In genomic region chr2:166170173-166170572, GRCm38 (mm10) we compare ENCODE assay signal across 12 mouse cellular contexts. TPM values are rescaled to one million over a fixed set of nuclear protein-coding genes. Genes with fewer than 3 reads are reported as not detected.
DNase-seq lines count a peak whose midpoint lies in the region; ATAC-seq and TF ChIP-seq lines count a peak whose summit lies in the region.
"Had no signal": no experiment of that assay in that cellular context is flagged by ENCODE, and none has a peak within 500 bp of the region (broad histone marks: within the 10 kb centered on the region; RNA-seq: fewer than 3 reads in every experiment).

No protein-coding gene starts in this region.

- H3K4me3 ChIP-seq in lung, embryonic 14.5 days (ENCODE audit: low read depth, low read length): no peak overlapping the region
- no peak overlapping the region for H3K4me3 ChIP-seq in ES-E14 (ENCODE audit: insufficient read depth in 1 of 2, low read depth in 1 of 2, low read length in 2 of 2, poor library complexity in 1 of 2, severe bottlenecking in 1 of 2)
- no peak overlapping the region for H3K4me3 ChIP-seq in embryonic facial prominence, embryonic 13.5 days
- no peak overlapping the region for H3K4me3 ChIP-seq in myocyte
- H3K4me3 ChIP-seq: heart, adult 2 months had no signal

- peak; percentile 66 for DNase-seq in lung, embryonic 14.5 days
- DNase-seq in lung, postnatal 14 days: no peak
- peak; percentile 41 for DNase-seq in ES-E14 (ENCODE audit: low read depth, low spot score)
- DNase-seq in left cerebral cortex, adult 11 months (ENCODE audit: low spot score): no peak
- DNase-seq in frontal cortex, postnatal 10 days (ENCODE audit: low spot score in 2 of 2): no peak
- no peak for DNase-seq in cerebellum, adult 11 months
- DNase-seq: adrenal gland, adult 8-10 months; heart, adult 2 months; heart, postnatal 4 days had no signal

- no peaks in the 10 kb centered on the region for H3K36me3 ChIP-seq in lung, embryonic 14.5 days (ENCODE audit: insufficient read depth)
- no peaks in the 10 kb centered on the region for H3K36me3 ChIP-seq in ES-E14 (ENCODE audit: control insufficient read depth, insufficient read depth, low read length, poor library complexity, severe bottlenecking)
- H3K36me3 ChIP-seq in embryonic facial prominence, embryonic 13.5 days: no peaks in the 10 kb centered on the region
- no peaks in the 10 kb centered on the region for H3K36me3 ChIP-seq in myocyte (ENCODE audit: control insufficient read depth, insufficient read depth)
- H3K36me3 ChIP-seq: G1E had no signal

- H3ac ChIP-seq in myocyte (ENCODE audit: control insufficient read depth, insufficient read length): no peak overlapping the region

- H3K4me2 ChIP-seq in lung, embryonic 14.5 days: no peak overlapping the region
- no peak overlapping the region for H3K4me2 ChIP-seq in embryonic facial prominence, embryonic 13.5 days
- H3K4me2 ChIP-seq in myocyte (ENCODE audit: low read depth): peak overlapping the region; percentile 31

- TF ChIP-seq POLR2A in myocyte (IDR thresholded peaks at IDR 0.05; ENCODE audit: insufficient read length, low read depth): no peak

- peaks cover 6% of the 10 kb centered on the region; the same call in 1 of the 2 replicates for H3K4me1 ChIP-seq in lung, embryonic 14.5 days (ENCODE audit: insufficient read depth)
- H3K4me1 ChIP-seq in ES-E14 (ENCODE audit: control insufficient read depth in 2 of 2, insufficient read depth in 2 of 2, low read length in 2 of 2, poor library complexity in 1 of 2): peaks cover under 1 to 43% of the 10 kb centered on the region in 2 experiments; a peak in 3 of 4 replicates
- peaks cover 72% of the 10 kb centered on the region for H3K4me1 ChIP-seq in embryonic facial prominence, embryonic 13.5 days

- no peaks in the 10 kb centered on the region for H3K9me3 ChIP-seq in lung, embryonic 14.5 days (ENCODE audit: low read depth, low read length)
- no peaks in the 10 kb centered on the region for H3K9me3 ChIP-seq in ES-E14 (ENCODE audit: control insufficient read depth, insufficient read depth, low read depth, low read length)
- H3K9me3 ChIP-seq in embryonic facial prominence, embryonic 13.5 days: no peaks in the 10 kb centered on the region

- no peaks in the 10 kb centered on the region for H3K79me2 ChIP-seq in myocyte (ENCODE audit: control insufficient read depth, insufficient read depth)

- TF ChIP-seq CTCF in lung, embryonic 14.5 days (IDR thresholded peaks at IDR 0.05; ENCODE audit: low read depth): no peak

- in situ Hi-C loops in ES-E14 (cut with MboI; ENCODE audit: low sequenced_read_pairs in 2 of 2, unreplicated experiment in 2 of 2): no loop called here

- H3K27me3 ChIP-seq in lung, embryonic 14.5 days (ENCODE audit: insufficient read depth, low read length): peaks cover 3% of the 10 kb centered on the region; the same call in 1 of the 2 replicates
- H3K27me3 ChIP-seq in embryonic facial prominence, embryonic 13.5 days: peaks cover 15% of the 10 kb centered on the region; the same call in 1 of the 2 replicates
- H3K27me3 ChIP-seq in myocyte (ENCODE audit: control insufficient read depth, insufficient read depth, insufficient read length): no peaks in the 10 kb centered on the region

- H3K27ac ChIP-seq in lung, embryonic 14.5 days (ENCODE audit: low read depth): 0 out of 2 replicates have a peak overlapping the region, but pooled peaks have one; percentile 4
- no peak overlapping the region for H3K27ac ChIP-seq in ES-E14 (ENCODE audit: insufficient read depth, low read depth, low read length, poor library complexity, severe bottlenecking)
- H3K27ac ChIP-seq in embryonic facial prominence, embryonic 13.5 days: peak overlapping the region; percentile 57
- H3K27ac ChIP-seq: heart, adult 2 months had no signal

- ATAC-seq in lung, embryonic 14.5 days (ENCODE audit: insufficient read depth): peak; percentile 72; the same call in 1 of the 2 replicates
- no peak for ATAC-seq in embryonic facial prominence, embryonic 13.5 days (ENCODE audit: insufficient number of reproducible peaks, insufficient read depth, low FRiP score, low TSS enrichment, low read depth)

- no peak overlapping the region for H3K9ac ChIP-seq in lung, embryonic 14.5 days
- H3K9ac ChIP-seq in ES-E14 (ENCODE audit: insufficient read depth, low read depth, low read length, poor library complexity, severe bottlenecking): no peak overlapping the region
- H3K9ac ChIP-seq in embryonic facial prominence, embryonic 13.5 days: no peak overlapping the region; the same call in 1 of the 2 replicates

- WGBS in lung, embryonic 14.5 days: 19% methylated on average over 7 of the region's 7 CpGs
- WGBS in embryonic facial prominence, embryonic 13.5 days: 25% methylated on average over 7 of the region's 7 CpGs

TF ChIP-seq in ES-E14, 5 proteins besides CTCF, POLR2A, EP300 and RAD21:
- TF ChIP-seq ZNF384 (IDR thresholded peaks at IDR 0.05; ENCODE audit: low read depth, low read length): no peak
- TF ChIP-seq ZC3H11A (IDR thresholded peaks at IDR 0.05; ENCODE audit: borderline replicate concordance, low read depth, low read length): no peak
- TF ChIP-seq HCFC1 (IDR thresholded peaks at IDR 0.05; ENCODE audit: borderline replicate concordance, insufficient read depth, low read length): no peak
- TF ChIP-seq CHD2 (IDR thresholded peaks at IDR 0.05; ENCODE audit: low read depth, low read length): no peak
- TF ChIP-seq MAFK (IDR thresholded peaks at IDR 0.05; ENCODE audit: insufficient read depth, low read depth, low read length): no peak

TF ChIP-seq in myocyte, 11 proteins besides CTCF, POLR2A, EP300 and RAD21:
- TF ChIP-seq TCF3 (IDR thresholded peaks at IDR 0.05; ENCODE audit: insufficient read length, low read depth): no peak
- no peak for TF ChIP-seq TCF12 (IDR thresholded peaks at IDR 0.05; ENCODE audit: insufficient read depth, poor library complexity, severe bottlenecking)
- no peak for TF ChIP-seq POLR2AphosphoS2 (IDR thresholded peaks at IDR 0.05; ENCODE audit: insufficient read length, low read depth)
- TF ChIP-seq CEBPB (IDR thresholded peaks at IDR 0.05; ENCODE audit: insufficient read depth, poor library complexity, severe bottlenecking): no peak
- no peak for TF ChIP-seq USF1 (IDR thresholded peaks at IDR 0.05; ENCODE audit: low read depth)
- no peak for TF ChIP-seq SRF (IDR thresholded peaks at IDR 0.05; ENCODE audit: control insufficient read depth, insufficient read length, low read depth)
- TF ChIP-seq MYOD1 (IDR thresholded peaks at IDR 0.05; ENCODE audit: control insufficient read depth in 1 of 3, insufficient read length in 2 of 3, low read depth in 2 of 3): no peak
- no peak for TF ChIP-seq E2F4 (IDR thresholded peaks at IDR 0.05; ENCODE audit: insufficient read depth)
- TF ChIP-seq REST (IDR thresholded peaks at IDR 0.05; ENCODE audit: insufficient read depth, insufficient read length): no peak
- no peak for TF ChIP-seq MYOG (IDR thresholded peaks at IDR 0.05; ENCODE audit: control insufficient read depth in 1 of 3, insufficient read depth in 1 of 3, insufficient read length in 2 of 3, low read depth in 2 of 3)
- TF ChIP-seq MAX (IDR thresholded peaks at IDR 0.05; ENCODE audit: low read depth): no peak

RNA-seq across cellular contexts. Expression of gene Sulf2, which starts 14.7 kb away (rescaled TPM):
- 51.1 and 57.6 TPM in 2 replicates for polyA plus RNA-seq in lung, embryonic 14.5 days (2014; fragmentation: Nextera tagmentation; extraction: Ambion mirVana)
- total RNA-seq in ES-E14 (2012; rRNA removed): 102 and 164 TPM in 2 replicates
- 127 and 143 TPM in 2 replicates for polyA plus RNA-seq in embryonic facial prominence, embryonic 13.5 days (2015; fragmentation: Nextera tagmentation; extraction: Ambion mirVana)
- polyA plus RNA-seq in myocyte (2012; fragmentation: generic; extraction: Trizol): 36.7 TPM
- polyA plus RNA-seq: G1E had no signal

Comparison
In these comparisons a context has a peak if more than half of its experiments do, and no peak if none do; other contexts are left out.
1. DNase-seq: peak in lung, embryonic 14.5 days (single experiment) and ES-E14 (single experiment); none in lung, postnatal 14 days (single experiment), left cerebral cortex, adult 11 months (single experiment), frontal cortex, postnatal 10 days (0 of 2) and cerebellum, adult 11 months (single experiment).